Mouse (Mus musculus) thymus, adult 2 months (tissue): Measurements from ENCODE around the gene Ppp1r1a. TPM values are rescaled to one million over a fixed set of nuclear protein-coding genes. Genes with fewer than 3 reads are reported as not detected.

Experiments used
- DNase-seq: peaks from one replicate; pipeline ENCODE4 v3.0.0; 2021
- H3K27ac ChIP-seq: fragments of 200-500 bp; 2 replicates; pipeline ENCODE4 v1.5.1; 2012; ENCODE audit warnings: low read length, control low read depth; ENCODE audit not compliant: control insufficient read depth, insufficient read depth
- H3K27me3 ChIP-seq: fragments of 200-500 bp; 2 replicates; pipeline ENCODE4 v1.6.1; 2012; ENCODE audit warnings: mild to moderate bottlenecking, low read length, moderate library complexity, mixed read lengths; ENCODE audit not compliant: control insufficient read depth, insufficient read depth
- H3K36me3 ChIP-seq: fragments of 200-500 bp; 2 replicates; pipeline ENCODE4 v1.6.1; 2012; ENCODE audit warnings: mild to moderate bottlenecking, low read length, moderate library complexity; ENCODE audit not compliant: control insufficient read depth, insufficient read depth
- H3K4me1 ChIP-seq: fragments of 200-500 bp; replicated peaks from 2 replicates; pipeline ENCODE4 v1.6.1; 2012; ENCODE audit warnings: low read length; ENCODE audit not compliant: control insufficient read depth, insufficient read depth
- H3K4me3 ChIP-seq: fragments of 200-500 bp; 2 replicates; pipeline ENCODE4 v1.5.1; 2012; ENCODE audit warnings: mild to moderate bottlenecking, low read length, control low read depth, moderate library complexity; ENCODE audit not compliant: control insufficient read depth, insufficient read depth
- CTCF ChIP-seq: fragments of 200-500 bp; IDR thresholded peaks from 2 replicates; pipeline ENCODE4 v1.5.1; 2012; ENCODE audit warnings: mild to moderate bottlenecking, control low read depth, low read length, moderate library complexity, borderline replicate concordance; ENCODE audit not compliant: control insufficient read depth, poor library complexity, insufficient read depth; ENCODE audit errors: extremely low read depth
- POLR2A ChIP-seq: fragments of 200-500 bp; IDR thresholded peaks from 2 replicates; pipeline ENCODE4 v1.6.1; 2012; ENCODE audit warnings: mild to moderate bottlenecking, low read length, control low read depth, moderate library complexity; ENCODE audit not compliant: control insufficient read depth, poor library complexity, insufficient read depth; ENCODE audit errors: extremely low read depth
- WGBS: fragments of 180-500 bp; shearing (Covaris S2); methylation state at CpG from one replicate; pipeline ENCODE4 v1.1.7; 2018; 5-methylcytosine and 5-hydroxymethylcytosine counted together
- polyA plus RNA-seq: library from polyadenylated mRNA; depleted of rRNA; stranded (reverse); fragments of >200 nt; gene quantifications from 2 replicates; pipeline ENCODE4 v1.2.3, GENCODE M21; 2012; rRNA removed

Ppp1r1a gene
- polyA plus RNA-seq, 1 experiment, result 4.4 TPM

GRCm38 (mm10) chr15:103488336-103488735 is 49.5 kb downstream of the Ppp1r1a start:
- Histone ChIP-seq H3K4me3 (no peak overlapping the region), H3K36me3 (peaks cover 91% of the 10 kb centered on the region), H3K27me3 (no peaks in the 10 kb centered on the region), H3K4me1 (no peaks in the 10 kb centered on the region), H3K27ac (no peak overlapping the region)
- no peak for DNase-seq
- 96% methylated on average over 4 of the region's 4 CpGs for WGBS
- TF ChIP-seq CTCF (no peak), POLR2A (no peak)

GRCm38 (mm10) chr15:103486658-103487057 is 51.1 kb downstream of the Ppp1r1a start:
- no peak overlapping the region for H3K27ac ChIP-seq
- 97% methylated on average over 1 of the region's 1 CpGs for WGBS
- H3K36me3 ChIP-seq, result peaks cover 91% of the 10 kb centered on the region
- no peak for DNase-seq
- no peaks in the 10 kb centered on the region for H3K4me1 ChIP-seq
- no peaks in the 10 kb centered on the region for H3K27me3 ChIP-seq
- no peak overlapping the region for H3K4me3 ChIP-seq
- TF ChIP-seq CTCF (no peak), POLR2A (no peak)

GRCm38 (mm10) chr15:103485106-103485505 is 52.7 kb downstream of the Ppp1r1a start:
- TF ChIP-seq POLR2A, result no peak
- TF ChIP-seq CTCF, result no peak
- Histone ChIP-seq H3K36me3 (peaks cover 89% of the 10 kb centered on the region), H3K27me3 (no peaks in the 10 kb centered on the region), H3K4me3 (no peak overlapping the region), H3K27ac (no peak overlapping the region), H3K4me1 (no peaks in the 10 kb centered on the region)
- 93% methylated on average over 3 of the region's 3 CpGs for WGBS
- DNase-seq, result no peak

- 97% methylated on average over 2 of the region's 2 CpGs for WGBS
- Histone ChIP-seq H3K4me3 (no peak overlapping the region), H3K27ac (no peak overlapping the region), H3K27me3 (no peaks in the 10 kb centered on the region), H3K4me1 (no peaks in the 10 kb centered on the region), H3K36me3 (peaks cover 89% of the 10 kb centered on the region)
- DNase-seq, result no peak
- TF ChIP-seq POLR2A, result no peak
- TF ChIP-seq CTCF, result no peak
Observed at GRCm38 (mm10) chr15:103484490-103484889, 53.3 kb downstream of the Ppp1r1a start.

GRCm38 (mm10) chr15:103482488-103482887 is 55.3 kb downstream of the Ppp1r1a start:
- Histone ChIP-seq H3K4me3 (no peak overlapping the region), H3K27me3 (no peaks in the 10 kb centered on the region), H3K36me3 (peaks cover 93% of the 10 kb centered on the region), H3K27ac (no peak overlapping the region), H3K4me1 (no peaks in the 10 kb centered on the region)
- no peak for DNase-seq
- 81% methylated on average over 1 of the region's 1 CpGs for WGBS
- TF ChIP-seq CTCF, result no peak
- no peak for TF ChIP-seq POLR2A

Other genes starting within 250 kb of the Ppp1r1a start
- 0.28 and 0.45 TPM in 2 replicates for gene Gpr84, start 227.4 kb downstream of the Ppp1r1a start, polyA plus RNA-seq
- 18.6 and 20.7 TPM in 2 replicates for gene Zfp385a, start 197.9 kb downstream of the Ppp1r1a start, polyA plus RNA-seq
- gene Itga5, start 171.2 kb downstream of the Ppp1r1a start, polyA plus RNA-seq, result 20.2 and 20.7 TPM in 2 replicates
- gene Gtsf1, start 107.5 kb downstream of the Ppp1r1a start, polyA plus RNA-seq, result not detected in 2 replicates
- not detected in 2 replicates for gene Gtsf2, start 89.5 kb downstream of the Ppp1r1a start, polyA plus RNA-seq
- gene Nckap1l, start 84.2 kb downstream of the Ppp1r1a start, polyA plus RNA-seq, result 100 and 101 TPM in 2 replicates
- gene Pde1b, start 35.0 kb downstream of the Ppp1r1a start, polyA plus RNA-seq, result 28.0 and 33.4 TPM in 2 replicates
- 32.0 TPM in 1 of 2 replicates, not detected in the other for gene Glycam1, start 27.1 kb upstream of the Ppp1r1a start, polyA plus RNA-seq
- gene Mucl1, start 217.5 kb upstream of the Ppp1r1a start, polyA plus RNA-seq, result not detected in 2 replicates